Mouse (Mus musculus) megakaryocyte, embryonic 14.5 days (primary cell): ENCODE data around the gene Aifm2. TPM values are rescaled to one million over a fixed set of nuclear protein-coding genes. Genes with fewer than 3 reads are reported as not detected.

Source experiments
- H3K27me3 ChIP-seq: replicated peaks from 2 replicates; pipeline ENCODE3; 2012; ENCODE audit warnings: inconsistent platforms
- H3K36me3 ChIP-seq: replicated peaks from 2 replicates; pipeline ENCODE3; 2012; ENCODE audit warnings: low read length, inconsistent platforms, mixed read lengths
- H3K4me1 ChIP-seq: 2 replicates; pipeline ENCODE4 v1.6.1; 2012; ENCODE audit warnings: inconsistent platforms
- H3K4me3 ChIP-seq: replicated peaks from 2 replicates; pipeline ENCODE3; 2012; ENCODE audit warnings: moderate library complexity, mild to moderate bottlenecking, inconsistent platforms
- H3K9me3 ChIP-seq: 2 replicates; pipeline ENCODE4 v1.6.1; 2012; ENCODE audit warnings: inconsistent platforms
- FLI1 ChIP-seq: IDR thresholded peaks from 2 replicates; pipeline ENCODE4 v1.6.1; 2012; ENCODE audit warnings: low read length, inconsistent platforms, mixed read lengths
- GATA1 ChIP-seq: IDR thresholded peaks from 3 replicates; pipeline ENCODE4 v1.6.1; 2012; ENCODE audit warnings: mixed read lengths, low read length, inconsistent platforms, borderline replicate concordance
- polyA plus RNA-seq: library from polyadenylated mRNA; stranded (reverse); fragments of >175 nt; gene quantifications from 2 replicates; pipeline ENCODE4 v1.2.3, GENCODE M21; 2012; ENCODE audit warnings: low replicate concordance; ENCODE audit not compliant: insufficient read depth

Gene Aifm2
- polyA plus RNA-seq, 1 experiment: 4.5 TPM

GRCm38 (mm10) chr10:61757022-61757421 is 42.0 kb downstream of the Aifm2 start:
- TF ChIP-seq GATA1 (no peak), FLI1 (no peak)
- no peak overlapping the region for H3K4me3 ChIP-seq
- H3K27me3 ChIP-seq: peaks cover 4% of the 10 kb centered on the region
- no peaks in the 10 kb centered on the region for H3K9me3 ChIP-seq
- H3K4me1 ChIP-seq: no peaks in the 10 kb centered on the region
- no peaks in the 10 kb centered on the region for H3K36me3 ChIP-seq

- Histone ChIP-seq H3K36me3 (no peaks in the 10 kb centered on the region), H3K4me3 (no peak overlapping the region), H3K9me3 (no peaks in the 10 kb centered on the region), H3K27me3 (peaks cover 11% of the 10 kb centered on the region), H3K4me1 (no peaks in the 10 kb centered on the region)
- TF ChIP-seq FLI1: no peak
- TF ChIP-seq GATA1: no peak
Observed at GRCm38 (mm10) chr10:61758904-61759303, 43.8 kb downstream of the Aifm2 start.

GRCm38 (mm10) chr10:61759869-61760268 is 44.8 kb downstream of the Aifm2 start:
- TF ChIP-seq GATA1 (no peak), FLI1 (no peak)
- H3K9me3 ChIP-seq: no peaks in the 10 kb centered on the region

GRCm38 (mm10) chr10:61764689-61765088 is 49.6 kb downstream of the Aifm2 start:
- no peaks in the 10 kb centered on the region for H3K4me1 ChIP-seq
- TF ChIP-seq GATA1 (no peak), FLI1 (no peak)
- peaks cover 17% of the 10 kb centered on the region for H3K27me3 ChIP-seq
- H3K9me3 ChIP-seq: no peaks in the 10 kb centered on the region
- no peaks in the 10 kb centered on the region for H3K36me3 ChIP-seq
- no peak overlapping the region for H3K4me3 ChIP-seq

More at GRCm38 (mm10) chr10:61759869-61760268, 44.8 kb downstream of the Aifm2 start:
- Histone ChIP-seq H3K36me3 (no peaks in the 10 kb centered on the region), H3K4me1 (no peaks in the 10 kb centered on the region), H3K27me3 (peaks cover 14% of the 10 kb centered on the region), H3K4me3 (no peak overlapping the region)

- Histone ChIP-seq H3K27me3 (peaks cover 17% of the 10 kb centered on the region), H3K36me3 (no peaks in the 10 kb centered on the region), H3K4me1 (no peaks in the 10 kb centered on the region), H3K9me3 (no peaks in the 10 kb centered on the region), H3K4me3 (no peak overlapping the region)
- TF ChIP-seq FLI1: no peak
- TF ChIP-seq GATA1: no peak
Observed at GRCm38 (mm10) chr10:61765558-61765957, 50.5 kb downstream of the Aifm2 start.

- no peaks in the 10 kb centered on the region for H3K4me1 ChIP-seq
- H3K36me3 ChIP-seq: no peaks in the 10 kb centered on the region
- H3K27me3 ChIP-seq: peaks cover 13% of the 10 kb centered on the region
- no peaks in the 10 kb centered on the region for H3K9me3 ChIP-seq
- no peak overlapping the region for H3K4me3 ChIP-seq
- TF ChIP-seq GATA1 (no peak), FLI1 (no peak)
Observed at GRCm38 (mm10) chr10:61766806-61767205, 51.7 kb downstream of the Aifm2 start.

- peaks cover 66% of the 10 kb centered on the region for H3K27me3 ChIP-seq
- H3K36me3 ChIP-seq: no peaks in the 10 kb centered on the region
- no peaks in the 10 kb centered on the region; the same call in 1 of the 2 replicates for H3K9me3 ChIP-seq
- peaks cover 16% of the 10 kb centered on the region for H3K4me1 ChIP-seq
- TF ChIP-seq GATA1 (no peak), FLI1 (no peak)
- no peak overlapping the region for H3K4me3 ChIP-seq
Observed at GRCm38 (mm10) chr10:61781461-61782128, 66.5 kb downstream of the Aifm2 start.

GRCm38 (mm10) chr10:61782799-61783611 is 67.9 kb downstream of the Aifm2 start:
- Histone ChIP-seq H3K4me1 (peaks cover 16% of the 10 kb centered on the region), H3K9me3 (no peaks in the 10 kb centered on the region; the same call in 1 of the 2 replicates), H3K27me3 (peaks cover 77% of the 10 kb centered on the region), H3K4me3 (peak overlapping the region; percentile 87), H3K36me3 (no peaks in the 10 kb centered on the region)
- TF ChIP-seq GATA1 (no peak), FLI1 (no peak)

GRCm38 (mm10) chr10:61783621-61784251 is 68.7 kb downstream of the Aifm2 start, which contains the start of gene H2afy2:
Gene H2afy2, minus strand, starts transcription at chr10:61784147.
- Histone ChIP-seq H3K4me3 (peak within 1 kb of the TSS; percentile 87), H3K4me1 (peaks cover 16% of the 10 kb centered on the region), H3K27me3 (peaks cover 77% of the 10 kb centered on the region), H3K9me3 (peaks cover 2% of the 10 kb centered on the region), H3K36me3 (no peaks in the 10 kb centered on the region)
- TF ChIP-seq FLI1: no peak
- TF ChIP-seq GATA1: no peak
